Mouse (Mus musculus) kidney, postnatal 0 days (tissue): Measurements from ENCODE around the gene Gprin2. TPM values are rescaled to one million over a fixed set of nuclear protein-coding genes. Genes with fewer than 3 reads are reported as not detected.

Source experiments
- ATAC-seq: fragments of 200-750 bp; cut with Nextera tagmentation; replicated peaks from 2 replicates; pipeline ENCODE4 v1.8.0; 2017; ENCODE audit warnings: low read depth, moderate number of reproducible peaks, moderate TSS enrichment, moderate library complexity; ENCODE audit not compliant: low FRiP score
- DNase-seq: peaks from one replicate; pipeline ENCODE4 v3.0.0-alpha.2; 2016; ENCODE audit warnings: low spot score
- H3K27ac ChIP-seq: fragments of 300-500 bp; sonication (generic); 2 replicates; pipeline ENCODE4 v1.5.1; 2014; ENCODE audit warnings: mild to moderate bottlenecking
- H3K27me3 ChIP-seq: fragments of 300-500 bp; sonication (generic); 2 replicates; pipeline ENCODE4 v1.6.1; 2014; ENCODE audit warnings: low read length, mixed read lengths; ENCODE audit not compliant: insufficient read depth
- H3K36me3 ChIP-seq: fragments of 300-500 bp; sonication (generic); 2 replicates; pipeline ENCODE4 v1.6.1; 2014; ENCODE audit warnings: low read length, mixed read lengths; ENCODE audit not compliant: insufficient read depth
- H3K4me1 ChIP-seq: fragments of 300-500 bp; sonication (generic); replicated peaks from 2 replicates; pipeline ENCODE4 v1.6.1; 2014; ENCODE audit warnings: antibody characterized with exemption, low read length, mixed read lengths; ENCODE audit not compliant: insufficient read depth
- H3K4me2 ChIP-seq: fragments of 300-500 bp; sonication (generic); 2 replicates; pipeline ENCODE4 v1.6.1; 2014; ENCODE audit warnings: mild to moderate bottlenecking, low read length, moderate library complexity, mixed read lengths
- H3K4me3 ChIP-seq: fragments of 300-500 bp; sonication (generic); replicated peaks from 2 replicates; pipeline ENCODE4 v1.5.1; 2014; ENCODE audit warnings: low read depth, low read length
- H3K9ac ChIP-seq: fragments of 300-500 bp; sonication (generic); 2 replicates; pipeline ENCODE4 v1.6.1; 2014; ENCODE audit warnings: low read depth, low read length
- H3K9me3 ChIP-seq: fragments of 300-500 bp; sonication (generic); replicated peaks from 2 replicates; pipeline ENCODE4 v1.6.1; 2016; ENCODE audit warnings: low read length, inconsistent platforms, mixed read lengths
- CTCF ChIP-seq: IDR thresholded peaks from 2 replicates; pipeline ENCODE4 v1.5.1; 2016; ENCODE audit warnings: antibody characterized with exemption, low read depth, mild to moderate bottlenecking, moderate library complexity
- WGBS: fragments of 180-500 bp; shearing (Covaris S2); extraction: QIAGEN DNeasy Blood & Tissue Kit; methylation state at CpG from one replicate; pipeline ENCODE4 v1.1.7; 2014; 5-methylcytosine and 5-hydroxymethylcytosine counted together
- polyA plus RNA-seq: library from polyadenylated mRNA; unstranded; fragments of >200 nt; fragmentation: Nextera tagmentation; extraction: Ambion mirVana; gene quantifications from 2 replicates; pipeline ENCODE4 v1.2.1, GENCODE M21; 2015

The Gprin2 gene
- polyA plus RNA-seq, 1 experiment from 2014 or later: 0.79 TPM

GRCm38 (mm10) chr14:34190361-34190760 lies 11.1 kb downstream of the Gprin2 start:
- H3K27me3 ChIP-seq: no peaks in the 10 kb centered on the region
- no peaks in the 10 kb centered on the region for H3K4me1 ChIP-seq
- DNase-seq (no peak), ATAC-seq (no peak)
- H3K4me2 ChIP-seq: no peak overlapping the region
- TF ChIP-seq CTCF: no peak
- WGBS: 69% methylated on average over 7 of the region's 7 CpGs
- no peak overlapping the region for H3K27ac ChIP-seq
- H3K9ac ChIP-seq: no peak overlapping the region
- no peaks in the 10 kb centered on the region for H3K9me3 ChIP-seq
- no peak overlapping the region for H3K4me3 ChIP-seq
- H3K36me3 ChIP-seq: no peaks in the 10 kb centered on the region

- H3K27ac ChIP-seq: no peak overlapping the region
- no peak overlapping the region for H3K4me3 ChIP-seq
- no peaks in the 10 kb centered on the region for H3K27me3 ChIP-seq
- H3K4me2 ChIP-seq: no peak overlapping the region
- no peak for ATAC-seq
- H3K36me3 ChIP-seq: no peaks in the 10 kb centered on the region
- peak; percentile 73 for TF ChIP-seq CTCF
- H3K9ac ChIP-seq: no peak overlapping the region
- WGBS: 75% methylated on average over 5 of the region's 5 CpGs
- peak; percentile 49 for DNase-seq
- no peaks in the 10 kb centered on the region for H3K4me1 ChIP-seq
- H3K9me3 ChIP-seq: no peaks in the 10 kb centered on the region
These were observed 12.8 kb downstream of the Gprin2 start for GRCm38 (mm10) chr14:34188629-34189028.

GRCm38 (mm10) chr14:34183101-34183500 lies 18.4 kb downstream of the Gprin2 start:
- no peak for TF ChIP-seq CTCF
- H3K27me3 ChIP-seq: no peaks in the 10 kb centered on the region
- ATAC-seq (no peak), DNase-seq (no peak)
- no peaks in the 10 kb centered on the region for H3K9me3 ChIP-seq
- no peak overlapping the region for H3K27ac ChIP-seq
- no peaks in the 10 kb centered on the region for H3K36me3 ChIP-seq
- H3K4me1 ChIP-seq: no peaks in the 10 kb centered on the region
- no peak overlapping the region for H3K4me3 ChIP-seq
- H3K9ac ChIP-seq: no peak overlapping the region
- 75% methylated on average over 1 of the region's 1 CpGs for WGBS
- H3K4me2 ChIP-seq: no peak overlapping the region

- Histone ChIP-seq H3K4me3 (no peak overlapping the region), H3K9ac (no peak overlapping the region), H3K9me3 (no peaks in the 10 kb centered on the region), H3K4me2 (no peak overlapping the region), H3K27ac (no peak overlapping the region), H3K27me3 (no peaks in the 10 kb centered on the region), H3K4me1 (no peaks in the 10 kb centered on the region), H3K36me3 (no peaks in the 10 kb centered on the region)
- ATAC-seq: no peak
- no peak for TF ChIP-seq CTCF
- WGBS: 83% methylated on average over 3 of the region's 3 CpGs
- no peak for DNase-seq
These were observed 22.1 kb downstream of the Gprin2 start for GRCm38 (mm10) chr14:34179351-34179750.

- H3K4me1 ChIP-seq: no peaks in the 10 kb centered on the region
- H3K36me3 ChIP-seq: no peaks in the 10 kb centered on the region
- no peak overlapping the region for H3K4me3 ChIP-seq
- H3K4me2 ChIP-seq: no peak overlapping the region
- TF ChIP-seq CTCF: no peak
- WGBS: 86% methylated on average over 3 of the region's 3 CpGs
- H3K9me3 ChIP-seq: no peaks in the 10 kb centered on the region
- H3K27me3 ChIP-seq: no peaks in the 10 kb centered on the region
- ATAC-seq (no peak), DNase-seq (no peak)
- H3K27ac ChIP-seq: no peak overlapping the region
- H3K9ac ChIP-seq: no peak overlapping the region
These were observed 30.3 kb downstream of the Gprin2 start for GRCm38 (mm10) chr14:34171107-34171506.

GRCm38 (mm10) chr14:34155752-34156151 lies 45.7 kb downstream of the Gprin2 start:
- H3K9me3 ChIP-seq: no peaks in the 10 kb centered on the region
- H3K27me3 ChIP-seq: no peaks in the 10 kb centered on the region
- no peak overlapping the region for H3K4me2 ChIP-seq
- no peak for DNase-seq
- H3K4me1 ChIP-seq: no peaks in the 10 kb centered on the region; the same call in 1 of the 2 replicates
- H3K36me3 ChIP-seq: no peaks in the 10 kb centered on the region
- TF ChIP-seq CTCF: no peak
- no peak overlapping the region for H3K4me3 ChIP-seq
- H3K9ac ChIP-seq: no peak overlapping the region
- 48% methylated on average over 12 of the region's 12 CpGs for WGBS
- H3K27ac ChIP-seq: no peak overlapping the region
- ATAC-seq: no peak
